Mouse (Mus musculus) mesoderm, embryonic 11.5 days (tissue): ENCODE measurements at regions not wholly inside any gene's neighbourhood (a gene's known extent, or its start where the extent isn't known, plus 50 kb on each side); places are given as distances from the start of the nearest gene placed in this dataset.

Source experiments
- DNase-seq: peaks from one replicate; pipeline ENCODE4 v3.0.0-alpha.2; 2012; ENCODE audit warnings: low read depth, low spot score

- DNase-seq: no peak
These were observed 160.5 kb downstream of the Pdha2 start for GRCm38 (mm10) chr3:141051685-141052084.

- DNase-seq: no peak
These were observed 197.9 kb downstream of the Pdha2 start for GRCm38 (mm10) chr3:141014262-141014547.

- DNase-seq: no peak
These were observed 198.5 kb downstream of the Pdha2 start for GRCm38 (mm10) chr3:141013521-141014261.

GRCm38 (mm10) chr3:141012976-141013375, 199.2 kb downstream of the Pdha2 start:
- no peak for DNase-seq

- DNase-seq: no peak
These were observed 203.4 kb downstream of the Pdha2 start for GRCm38 (mm10) chr3:141008792-141009191.

- no peak for DNase-seq
These were observed 206.3 kb downstream of the Pdha2 start for GRCm38 (mm10) chr3:141005885-141006284.

- DNase-seq: no peak
These were observed 208.6 kb downstream of the Pdha2 start for GRCm38 (mm10) chr3:141003561-141003960.

GRCm38 (mm10) chr3:140988247-140988646, 223.9 kb downstream of the Pdha2 start:
- DNase-seq: no peak

- DNase-seq: no peak
These were observed 238.6 kb downstream of the Pdha2 start for GRCm38 (mm10) chr3:140973519-140973918.

- no peak for DNase-seq
These were observed 242.0 kb downstream of the Pdha2 start for GRCm38 (mm10) chr3:140969892-140970880.

- DNase-seq: no peak
These were observed 243.6 kb downstream of the Pdha2 start for GRCm38 (mm10) chr3:140968556-140968955.

GRCm38 (mm10) chr3:140957666-140958065, 254.5 kb downstream of the Pdha2 start:
- DNase-seq: no peak

GRCm38 (mm10) chr3:140952111-140952800, 259.9 kb downstream of the Pdha2 start:
- DNase-seq: no peak

GRCm38 (mm10) chr3:140951024-140951423, 261.1 kb downstream of the Pdha2 start:
- no peak for DNase-seq

GRCm38 (mm10) chr3:140949880-140950662, 262.1 kb downstream of the Pdha2 start:
- DNase-seq: no peak

GRCm38 (mm10) chr3:140942450-140942849, 269.7 kb downstream of the Pdha2 start:
- no peak for DNase-seq

- no peak for DNase-seq
These were observed 270.3 kb downstream of the Pdha2 start for GRCm38 (mm10) chr3:140941898-140942297.

- no peak for DNase-seq
These were observed 270.8 kb downstream of the Pdha2 start for GRCm38 (mm10) chr3:140941316-140941715.

- DNase-seq: no peak
These were observed 279.0 kb downstream of the Pdha2 start for GRCm38 (mm10) chr3:140933156-140933555.

GRCm38 (mm10) chr3:140926689-140927088, 285.5 kb downstream of the Pdha2 start:
- no peak for DNase-seq

GRCm38 (mm10) chr3:140876201-140876895, 335.8 kb downstream of the Pdha2 start:
- no peak for DNase-seq
